29 mouse cellular contexts compared by ENCODE assay signal in the genomic region with DNA sequence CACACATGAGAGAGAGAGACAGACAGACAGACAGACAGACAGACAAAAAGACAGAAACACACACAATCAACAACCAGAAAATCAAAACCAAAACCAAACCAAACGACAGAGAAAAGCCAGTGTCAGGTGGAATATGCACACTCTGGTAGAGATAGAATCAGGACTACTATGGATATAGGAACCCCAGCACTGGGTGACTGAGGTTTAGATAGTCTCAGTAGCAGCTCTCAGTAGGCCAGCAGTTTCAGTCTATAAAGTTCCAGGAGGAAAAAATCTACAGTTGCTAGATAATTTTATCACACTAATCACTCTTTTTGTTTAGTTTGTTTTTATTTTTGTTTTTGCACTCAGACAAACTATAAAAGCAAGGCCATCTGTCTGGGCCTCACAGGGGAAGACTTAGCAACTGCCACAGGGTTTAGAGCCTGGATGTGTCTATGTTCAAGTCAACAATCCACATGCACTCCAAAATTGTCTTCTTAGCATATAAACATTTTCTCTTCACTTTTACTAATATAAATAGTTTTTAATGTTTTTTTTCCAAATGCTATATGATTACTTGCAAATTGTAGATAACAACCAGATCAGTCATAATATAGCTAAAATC.
"Had no signal": no experiment of that assay in that cellular context is flagged by ENCODE, and none has a peak within 500 bp of the region (broad histone marks: within the 10 kb centered on the region; RNA-seq: fewer than 3 reads in every experiment).

No protein-coding gene starts in this region.

- ATAC-seq: liver, embryonic 12.5 days; liver, postnatal 0 days; midbrain, embryonic 13.5 days; midbrain, embryonic 15.5 days; midbrain, embryonic 16.5 days had no signal

- H3K4me3 ChIP-seq: left cerebral cortex, adult 2 months; limb, embryonic 10.5 days; limb, embryonic 12.5 days; limb, embryonic 13.5 days; limb, embryonic 15.5 days; liver, embryonic 12.5 days; liver, embryonic 13.5 days; liver, embryonic 15.5 days; megakaryocyte, embryonic 14.5 days; midbrain, embryonic 10.5 days; midbrain, embryonic 12.5 days; midbrain, embryonic 13.5 days; midbrain, embryonic 15.5 days; myocyte; neural tube, embryonic 12.5 days had no signal

- H3K9me3 ChIP-seq: limb, embryonic 10.5 days; limb, embryonic 12.5 days; limb, embryonic 15.5 days; liver, embryonic 12.5 days; liver, embryonic 13.5 days; liver, embryonic 15.5 days; megakaryocyte, embryonic 14.5 days; midbrain, embryonic 10.5 days; midbrain, embryonic 12.5 days; midbrain, embryonic 13.5 days; midbrain, embryonic 15.5 days; neural tube, embryonic 12.5 days had no signal

- H3K4me1 ChIP-seq: limb, embryonic 10.5 days; limb, embryonic 12.5 days; limb, embryonic 13.5 days; limb, embryonic 15.5 days; liver, embryonic 12.5 days; liver, embryonic 13.5 days; liver, embryonic 15.5 days; megakaryocyte, embryonic 14.5 days; midbrain, embryonic 10.5 days; midbrain, embryonic 12.5 days; midbrain, embryonic 13.5 days; midbrain, embryonic 15.5 days; neural tube, embryonic 12.5 days had no signal

- DNase-seq: layer of hippocampus, postnatal 36 days; left cerebral cortex, postnatal 4 days; liver; liver, embryonic 13.5 days; liver, postnatal 0 days; lung, adult 18-20 months; lung, adult 2 months; lung, postnatal 10 days; lung, postnatal 4 days; midbrain, embryonic 14.5 days had no signal

- H3K27ac ChIP-seq: left cerebral cortex, adult 2 months; limb, embryonic 10.5 days; limb, embryonic 12.5 days; limb, embryonic 13.5 days; limb, embryonic 15.5 days; liver, embryonic 12.5 days; liver, embryonic 13.5 days; liver, embryonic 14.5 days; liver, embryonic 15.5 days; macrophage; midbrain, embryonic 10.5 days; midbrain, embryonic 12.5 days; midbrain, embryonic 13.5 days; midbrain, embryonic 15.5 days; neural tube, embryonic 12.5 days had no signal

- H3K27me3 ChIP-seq: limb, embryonic 12.5 days; limb, embryonic 13.5 days; limb, embryonic 15.5 days; liver, embryonic 12.5 days; liver, embryonic 13.5 days; liver, embryonic 15.5 days; megakaryocyte, embryonic 14.5 days; midbrain, embryonic 12.5 days; midbrain, embryonic 13.5 days; midbrain, embryonic 15.5 days; neural tube, embryonic 12.5 days had no signal

- H3K9ac ChIP-seq: limb, embryonic 12.5 days; limb, embryonic 13.5 days; limb, embryonic 15.5 days; liver, embryonic 12.5 days; liver, embryonic 13.5 days; liver, embryonic 14.5 days; liver, embryonic 15.5 days; liver, postnatal 0 days; midbrain, embryonic 12.5 days; midbrain, embryonic 13.5 days; midbrain, embryonic 15.5 days; neural tube, embryonic 12.5 days had no signal

- H3K36me3 ChIP-seq: limb, embryonic 10.5 days; limb, embryonic 12.5 days; limb, embryonic 13.5 days; limb, embryonic 15.5 days; liver, embryonic 12.5 days; liver, embryonic 13.5 days; liver, embryonic 15.5 days; midbrain, embryonic 10.5 days; midbrain, embryonic 12.5 days; midbrain, embryonic 13.5 days; midbrain, embryonic 15.5 days; neural tube, embryonic 12.5 days had no signal

- H3K4me2 ChIP-seq: limb, embryonic 12.5 days; limb, embryonic 13.5 days; limb, embryonic 15.5 days; liver, embryonic 11.5 days; liver, embryonic 12.5 days; liver, embryonic 13.5 days; liver, embryonic 15.5 days; midbrain, embryonic 11.5 days; midbrain, embryonic 12.5 days; midbrain, embryonic 13.5 days; midbrain, embryonic 15.5 days; neural tube, embryonic 12.5 days had no signal
